Mouse (Mus musculus) heart, embryonic 15.5 days (tissue): ENCODE data around the gene Man1a. TPM values are rescaled to one million over a fixed set of nuclear protein-coding genes. Genes with fewer than 3 reads are reported as not detected.

Experiments
- ATAC-seq: fragments of 200-750 bp; cut with Nextera tagmentation; replicated peaks from 2 replicates; pipeline ENCODE4 v1.8.0; 2017; ENCODE audit warnings: low read depth, moderate TSS enrichment; ENCODE audit not compliant: insufficient number of reproducible peaks, insufficient read depth, low FRiP score
- H3K27ac ChIP-seq: fragments of 300-500 bp; sonication (generic); 2 replicates; pipeline ENCODE4 v1.5.1; 2015; ENCODE audit warnings: mild to moderate bottlenecking, inconsistent platforms
- H3K27me3 ChIP-seq: fragments of 300-500 bp; sonication (generic); 2 replicates; pipeline ENCODE4 v1.6.1; 2015; ENCODE audit warnings: inconsistent platforms
- H3K36me3 ChIP-seq: fragments of 300-500 bp; sonication (generic); 2 replicates; pipeline ENCODE4 v1.6.1; 2015; ENCODE audit warnings: mild to moderate bottlenecking, inconsistent platforms
- H3K4me1 ChIP-seq: fragments of 300-500 bp; sonication (generic); replicated peaks from 2 replicates; pipeline ENCODE4 v1.6.1; 2015; ENCODE audit warnings: inconsistent platforms
- H3K4me2 ChIP-seq: fragments of 300-500 bp; sonication (generic); 2 replicates; pipeline ENCODE4 v1.6.1; 2015; ENCODE audit warnings: inconsistent platforms, mild to moderate bottlenecking, moderate library complexity
- H3K4me3 ChIP-seq: fragments of 300-500 bp; sonication (generic); 2 replicates; pipeline ENCODE4 v1.5.1; 2015; ENCODE audit warnings: mild to moderate bottlenecking, inconsistent platforms
- H3K9ac ChIP-seq: fragments of 300-500 bp; sonication (generic); 2 replicates; pipeline ENCODE4 v1.6.1; 2015; ENCODE audit warnings: mild to moderate bottlenecking, inconsistent platforms
- H3K9me3 ChIP-seq: fragments of 300-500 bp; sonication (generic); replicated peaks from 2 replicates; pipeline ENCODE4 v1.6.1; 2016; ENCODE audit warnings: inconsistent platforms
- WGBS: fragments of 180-500 bp; shearing (Covaris S2); methylation state at CpG from one replicate; pipeline ENCODE4 v1.1.7; 2015; ENCODE audit warnings: mixed read lengths; 5-methylcytosine and 5-hydroxymethylcytosine counted together
- polyA plus RNA-seq: library from polyadenylated mRNA; unstranded; fragments of >200 nt; fragmentation: Nextera tagmentation; extraction: Ambion mirVana; gene quantifications from 2 replicates; pipeline ENCODE4 v1.2.1, GENCODE M21; 2015

Man1a gene
- polyA plus RNA-seq, 1 experiment from 2014 or later, result 5.3 TPM

DNA sequence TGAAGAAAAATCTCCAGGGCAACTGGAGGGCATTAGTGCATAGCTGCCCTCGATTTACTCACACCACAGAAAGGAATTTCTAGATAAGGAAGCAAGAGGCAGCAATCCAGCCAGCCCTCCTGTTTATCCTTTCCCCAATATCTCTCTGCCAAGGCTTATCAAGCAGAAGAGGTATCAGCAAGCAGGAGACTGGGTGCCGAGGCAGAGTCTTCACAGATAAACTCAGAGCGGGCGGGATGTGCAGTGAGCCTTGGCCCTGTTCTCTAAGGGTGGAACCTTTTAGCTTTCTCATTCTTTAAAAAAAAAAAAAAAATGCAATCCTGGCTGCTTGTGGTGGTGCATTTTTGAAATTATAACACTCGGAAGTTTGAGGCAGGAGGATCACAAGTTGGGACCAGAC, 38.2 kb downstream of the Man1a start:
- Histone ChIP-seq H3K27me3 (no peaks in the 10 kb centered on the region), H3K36me3 (no peaks in the 10 kb centered on the region), H3K27ac (peak overlapping the region; percentile 71), H3K4me2 (peak overlapping the region; percentile 12; the same call in 1 of the 2 replicates), H3K9ac (no peak overlapping the region), H3K9me3 (no peaks in the 10 kb centered on the region), H3K4me3 (no peak overlapping the region), H3K4me1 (peaks cover 27% of the 10 kb centered on the region)
- ATAC-seq, result no peak
- 23% methylated on average over 5 of the region's 5 CpGs for WGBS

DNA sequence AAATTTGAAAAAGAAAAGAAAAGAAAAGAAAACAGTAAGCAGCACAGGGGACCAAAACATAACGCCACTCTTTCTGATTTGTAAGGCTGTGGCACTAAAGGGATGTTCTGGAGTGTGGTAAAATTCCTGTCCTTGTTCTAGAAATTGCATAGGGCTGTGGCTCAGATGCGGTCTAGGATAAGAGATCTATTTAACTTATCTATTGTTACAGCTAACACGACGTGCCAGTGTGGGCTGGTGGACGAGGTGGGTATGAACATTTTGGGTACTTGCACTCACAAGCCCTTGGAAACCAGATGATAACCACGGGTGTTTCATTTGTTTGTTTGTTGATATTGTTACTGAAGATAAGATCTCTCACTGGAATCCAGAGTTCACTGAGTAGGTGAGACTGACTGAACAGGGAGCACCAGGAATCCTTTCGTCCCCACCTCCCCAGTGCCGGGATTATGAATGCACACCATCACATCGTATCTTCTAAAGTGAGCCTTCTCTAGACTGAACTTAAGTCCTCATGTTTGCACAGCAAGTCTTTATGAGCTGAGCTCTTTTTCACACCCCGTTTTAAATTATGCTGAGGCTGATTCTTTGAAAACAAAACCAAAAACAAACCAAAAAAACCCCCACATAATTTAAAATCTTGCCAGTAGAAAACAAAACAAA, 38.9 kb downstream of the Man1a start:
- Histone ChIP-seq H3K4me3 (no peak overlapping the region), H3K27me3 (no peaks in the 10 kb centered on the region), H3K36me3 (no peaks in the 10 kb centered on the region), H3K9me3 (no peaks in the 10 kb centered on the region), H3K4me1 (peaks cover 30% of the 10 kb centered on the region), H3K27ac (no peak overlapping the region), H3K4me2 (no peak overlapping the region), H3K9ac (no peak overlapping the region)
- WGBS, result 67% methylated on average over 10 of the region's 10 CpGs
- no peak for ATAC-seq

DNA sequence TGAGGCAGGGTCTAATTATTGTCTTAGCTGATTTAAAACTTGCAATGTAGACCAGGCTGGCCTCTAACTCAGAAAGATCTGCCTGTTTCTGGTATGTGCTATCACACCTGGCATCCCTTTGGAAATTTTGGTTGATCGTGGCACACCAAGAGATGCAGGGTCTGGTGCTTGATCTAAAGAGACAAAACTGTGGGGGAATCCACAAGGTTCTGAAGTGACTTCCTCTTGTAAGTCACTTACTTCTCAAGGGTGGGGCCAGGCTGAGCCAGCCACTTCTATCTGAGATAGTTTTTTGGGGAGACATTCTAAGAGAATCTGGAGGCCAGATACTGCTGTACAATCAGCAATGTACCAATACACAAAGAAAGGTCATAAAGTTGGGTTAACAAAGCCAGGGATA, 40.8 kb downstream of the Man1a start:
- Histone ChIP-seq H3K9ac (no peak overlapping the region), H3K9me3 (no peaks in the 10 kb centered on the region), H3K27ac (no peak overlapping the region), H3K4me1 (peaks cover 32% of the 10 kb centered on the region), H3K4me3 (no peak overlapping the region), H3K4me2 (no peak overlapping the region), H3K27me3 (no peaks in the 10 kb centered on the region), H3K36me3 (no peaks in the 10 kb centered on the region)
- 85% methylated on average over 1 of the region's 1 CpGs for WGBS
- no peak for ATAC-seq

DNA sequence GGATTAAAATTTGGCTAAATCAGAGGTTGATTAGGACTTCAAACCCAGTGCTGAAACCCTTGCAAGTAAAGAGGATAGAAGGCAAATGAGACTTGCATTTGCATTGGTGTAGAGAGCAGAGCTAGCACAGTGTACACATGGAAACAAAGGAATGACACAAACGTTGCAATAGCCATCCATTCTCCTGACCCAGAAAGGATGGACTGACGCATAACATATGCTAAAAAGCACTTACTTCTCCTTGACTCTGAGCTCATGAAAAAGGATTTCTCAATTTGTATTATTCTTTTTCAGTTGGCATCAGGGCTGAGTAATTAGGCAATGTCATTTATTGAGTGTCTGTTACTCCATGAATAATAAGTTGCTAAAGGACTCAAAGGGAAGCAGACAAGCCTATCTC, 41.6 kb downstream of the Man1a start:
- Histone ChIP-seq H3K4me2 (no peak overlapping the region), H3K9ac (no peak overlapping the region), H3K36me3 (0 out of 2 replicates have a peak, but pooled peaks cover 2% of the 10 kb centered on the region), H3K9me3 (no peaks in the 10 kb centered on the region), H3K4me3 (no peak overlapping the region), H3K27me3 (no peaks in the 10 kb centered on the region), H3K27ac (no peak overlapping the region), H3K4me1 (peaks cover 23% of the 10 kb centered on the region)
- ATAC-seq, result no peak
- WGBS, result 74% methylated on average over 2 of the region's 2 CpGs

DNA sequence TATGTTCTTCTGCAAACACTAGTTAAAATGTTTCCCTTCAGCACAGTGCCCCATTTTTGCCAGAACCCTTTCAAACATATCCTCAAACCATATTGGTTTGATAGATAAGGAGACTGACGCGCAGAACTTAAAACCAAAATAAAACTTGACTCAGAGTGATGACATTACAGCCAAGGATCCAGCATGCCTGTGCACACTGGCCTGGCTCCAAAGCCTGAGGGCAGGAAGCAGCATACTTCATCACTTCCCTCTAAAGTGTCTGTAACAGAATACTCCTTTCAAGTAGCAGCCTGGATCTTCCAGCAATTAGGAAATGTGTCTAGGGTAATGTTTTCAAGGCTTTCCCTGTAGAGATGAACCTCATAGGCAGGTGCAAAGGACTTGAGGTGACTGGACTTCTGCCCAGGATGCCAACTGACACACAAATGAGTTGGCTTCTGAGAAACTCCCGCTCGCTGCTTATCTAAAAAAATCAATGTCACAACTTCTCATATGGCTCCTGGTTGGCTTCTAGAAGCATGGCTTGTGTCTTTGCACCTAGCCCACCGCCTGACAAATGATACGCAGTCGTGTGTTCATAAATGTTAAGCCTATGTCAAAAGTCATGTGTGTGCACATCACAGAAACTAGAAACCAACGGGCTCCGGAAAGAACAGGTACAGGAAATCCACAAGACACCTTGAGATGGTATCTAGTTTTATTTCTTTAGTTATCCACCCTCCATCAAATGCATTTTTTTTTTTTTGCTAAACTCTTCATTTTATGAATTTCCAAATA, 43.9 kb downstream of the Man1a start:
- peak overlapping the region; percentile 23; the same call in 1 of the 2 replicates for H3K4me2 ChIP-seq
- ATAC-seq, result peak; percentile 64; the same call in 1 of the 2 replicates
- WGBS, result 58% methylated on average over 9 of the region's 9 CpGs

DNA sequence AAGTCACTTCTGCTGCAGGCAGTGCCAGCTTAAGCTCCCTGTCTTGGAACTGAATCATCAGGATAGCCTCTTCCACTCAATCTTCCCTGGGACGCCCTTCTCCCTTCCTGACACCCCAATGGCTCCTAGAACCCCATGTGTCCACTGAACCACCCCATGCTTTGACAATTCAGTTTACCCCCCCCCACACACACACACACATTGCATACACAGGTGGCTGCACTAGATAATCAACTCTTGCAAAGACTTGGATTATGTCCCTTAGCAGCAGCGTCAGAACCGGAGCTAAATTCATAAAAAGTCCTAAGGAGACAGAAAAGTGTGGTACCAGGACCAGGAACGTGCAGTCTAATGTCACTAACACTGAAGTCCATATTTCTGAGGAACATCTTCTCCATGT, 47.5 kb downstream of the Man1a start:
- H3K4me3 ChIP-seq, result no peak overlapping the region
- ATAC-seq, result no peak
- no peak overlapping the region for H3K4me2 ChIP-seq
- no peak overlapping the region for H3K9ac ChIP-seq
- no peak overlapping the region for H3K27ac ChIP-seq
- H3K27me3 ChIP-seq, result no peaks in the 10 kb centered on the region
- 0 out of 2 replicates have a peak, but pooled peaks cover 2% of the 10 kb centered on the region for H3K36me3 ChIP-seq
- peaks cover 17% of the 10 kb centered on the region for H3K4me1 ChIP-seq
- no peaks in the 10 kb centered on the region for H3K9me3 ChIP-seq
- WGBS, result 94% methylated on average over 4 of the region's 4 CpGs

More for the DNA sequence above, 43.9 kb downstream of the Man1a start:
- Histone ChIP-seq H3K36me3 (0 out of 2 replicates have a peak, but pooled peaks cover 2% of the 10 kb centered on the region), H3K4me1 (peaks cover 8% of the 10 kb centered on the region), H3K9ac (no peak overlapping the region), H3K9me3 (no peaks in the 10 kb centered on the region), H3K27ac (peak overlapping the region; percentile 60), H3K27me3 (no peaks in the 10 kb centered on the region), H3K4me3 (no peak overlapping the region)

DNA sequence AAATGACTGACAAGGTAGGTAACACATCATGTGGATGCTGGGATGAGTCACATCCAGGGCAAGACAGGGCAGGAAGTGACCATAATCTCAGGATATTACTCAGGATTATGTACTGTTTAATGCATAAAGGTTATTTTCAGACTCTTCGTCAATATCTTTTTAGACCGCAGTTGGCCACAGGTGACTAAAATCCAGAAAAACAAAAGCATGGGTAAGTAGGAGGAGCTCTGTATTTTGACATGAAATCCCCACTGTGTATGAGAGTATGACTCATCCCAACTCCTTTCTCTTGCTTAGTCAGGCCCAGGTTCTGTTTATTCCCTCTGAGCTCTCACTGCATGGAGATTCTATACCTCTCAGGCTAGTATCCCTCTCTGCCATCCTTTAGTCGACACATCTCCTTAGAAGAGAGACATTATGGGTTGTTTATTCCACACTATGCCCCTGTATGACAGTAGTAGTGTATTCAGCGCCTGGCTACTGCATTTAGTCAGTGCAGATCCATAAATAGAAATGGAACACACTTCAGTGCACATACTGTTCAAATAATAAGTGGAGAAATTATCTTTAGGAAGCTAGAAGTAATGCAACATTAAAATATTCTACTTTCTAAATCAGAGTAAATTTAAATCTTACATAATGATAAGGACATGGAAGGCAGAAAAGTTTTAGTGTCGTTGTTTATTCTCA, 49.5 kb downstream of the Man1a start:
- Histone ChIP-seq H3K4me1 (peaks cover 9% of the 10 kb centered on the region), H3K27me3 (no peaks in the 10 kb centered on the region), H3K9me3 (no peaks in the 10 kb centered on the region), H3K9ac (no peak overlapping the region), H3K4me3 (no peak overlapping the region), H3K36me3 (0 out of 2 replicates have a peak, but pooled peaks cover 2% of the 10 kb centered on the region), H3K4me2 (no peak overlapping the region), H3K27ac (peak overlapping the region; percentile 70)
- WGBS, result 62% methylated on average over 5 of the region's 5 CpGs
- ATAC-seq, result no peak

DNA sequence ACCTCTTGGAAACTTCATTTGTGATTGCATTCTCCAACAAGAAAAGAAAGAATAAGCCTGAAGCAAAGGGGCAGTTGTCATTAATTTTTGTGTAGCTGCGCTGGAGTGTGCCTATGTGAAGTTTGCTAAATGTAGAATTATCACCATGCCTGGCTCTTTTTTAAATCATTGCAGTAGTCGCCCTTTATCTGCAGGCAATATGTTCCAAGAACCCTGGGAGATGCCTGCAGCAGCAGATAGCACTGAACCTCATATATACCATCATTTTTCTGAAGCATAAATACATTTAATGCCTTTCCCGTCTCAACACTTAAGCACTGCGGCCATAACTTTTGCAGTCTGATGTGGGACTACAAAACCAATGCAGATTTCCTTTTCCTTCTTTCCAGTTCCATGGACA, 50.3 kb downstream of the Man1a start:
- H3K9ac ChIP-seq, result no peak overlapping the region
- ATAC-seq, result no peak
- no peaks in the 10 kb centered on the region for H3K27me3 ChIP-seq
- no peak overlapping the region for H3K4me3 ChIP-seq
- H3K4me2 ChIP-seq, result no peak overlapping the region
- 77% methylated on average over 4 of the region's 4 CpGs for WGBS
- H3K27ac ChIP-seq, result no peak overlapping the region
- peaks cover 9% of the 10 kb centered on the region for H3K4me1 ChIP-seq
- no peaks in the 10 kb centered on the region for H3K9me3 ChIP-seq
- 0 out of 2 replicates have a peak, but pooled peaks cover 2% of the 10 kb centered on the region for H3K36me3 ChIP-seq

DNA sequence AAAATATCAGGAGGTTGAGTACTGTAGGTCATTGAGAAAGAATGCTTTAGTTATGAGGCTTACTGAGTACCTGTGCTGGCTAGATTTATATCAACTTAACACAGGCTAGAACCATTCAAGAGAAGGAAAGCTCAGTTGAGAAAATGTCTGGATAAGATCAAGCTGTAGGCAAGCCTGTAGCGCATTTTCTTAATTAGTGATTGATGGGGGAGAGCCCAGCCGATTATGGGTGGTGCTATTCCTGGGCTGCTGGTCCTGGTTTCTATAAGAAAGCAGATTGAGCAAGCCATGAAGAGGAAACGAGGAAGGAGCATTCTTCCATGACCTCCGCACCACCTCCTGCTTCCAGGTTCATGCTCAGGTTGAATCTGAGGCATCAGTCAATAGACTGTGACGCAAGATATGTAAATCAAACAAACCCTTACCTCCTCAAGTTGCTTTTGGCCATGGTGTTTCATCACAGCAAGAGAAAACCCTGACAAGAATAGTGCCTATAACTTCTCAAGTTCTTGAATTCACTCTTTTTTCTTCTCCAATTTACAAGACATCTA, 58.4 kb downstream of the Man1a start:
- Histone ChIP-seq H3K4me2 (no peak overlapping the region), H3K9ac (no peak overlapping the region), H3K4me1 (no peaks in the 10 kb centered on the region), H3K27ac (no peak overlapping the region), H3K27me3 (no peaks in the 10 kb centered on the region), H3K36me3 (no peaks in the 10 kb centered on the region), H3K4me3 (no peak overlapping the region), H3K9me3 (no peaks in the 10 kb centered on the region)
- no peak for ATAC-seq
- WGBS, result 73% methylated on average over 5 of the region's 5 CpGs

DNA sequence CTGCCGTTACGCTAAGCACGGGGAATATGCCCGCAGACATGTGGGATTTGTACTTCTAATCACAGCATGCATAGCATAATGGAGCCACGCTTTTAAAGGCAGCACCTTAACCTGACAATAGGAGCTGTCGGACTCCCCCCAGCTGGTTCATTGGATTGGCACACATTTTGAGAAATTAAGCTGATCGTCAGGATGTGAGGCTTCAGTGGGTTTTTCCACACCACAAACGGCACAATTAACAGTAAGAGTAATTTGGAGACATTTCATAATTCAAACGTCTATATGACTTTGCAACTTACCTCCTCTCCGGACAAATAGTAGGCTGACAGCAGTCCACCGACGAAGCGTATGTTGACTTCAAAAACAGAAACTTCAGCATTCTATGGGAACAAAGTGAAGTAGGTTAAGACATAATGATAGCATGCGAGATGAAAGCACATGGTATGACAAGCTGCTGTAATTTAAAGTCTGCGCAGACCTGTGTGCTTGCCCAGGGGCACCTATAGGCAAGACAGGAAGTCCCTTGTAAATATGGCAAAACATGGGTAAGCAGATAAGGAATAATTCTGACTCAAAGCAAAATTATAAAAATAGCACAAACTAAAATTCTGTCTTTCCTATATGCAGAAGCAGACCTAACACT, 62.2 kb downstream of the Man1a start:
- Histone ChIP-seq H3K27me3 (no peaks in the 10 kb centered on the region), H3K27ac (no peak overlapping the region), H3K9ac (no peak overlapping the region), H3K9me3 (no peaks in the 10 kb centered on the region), H3K4me1 (no peaks in the 10 kb centered on the region), H3K36me3 (no peaks in the 10 kb centered on the region), H3K4me3 (no peak overlapping the region), H3K4me2 (no peak overlapping the region)
- no peak for ATAC-seq
- WGBS, result 87% methylated on average over 15 of the region's 15 CpGs
